Mouse (Mus musculus) brain, embryonic 14.5 days (tissue): ENCODE measurements around the gene Tgoln1. TPM values are rescaled to one million over a fixed set of nuclear protein-coding genes. Genes with fewer than 3 reads are reported as not detected.

Source experiments
- DNase-seq: peaks from one replicate; pipeline ENCODE4 v3.0.0-alpha.2; 2011; ENCODE audit warnings: low read depth
- CTCF ChIP-seq: fragments of 200-500 bp; IDR thresholded peaks from 2 replicates; pipeline ENCODE4 v1.5.1; 2012; ENCODE audit warnings: inconsistent platforms, mild to moderate bottlenecking, moderate library complexity, borderline replicate concordance; ENCODE audit not compliant: insufficient read depth, insufficient read length; ENCODE audit errors: extremely low read depth
- POLR2A ChIP-seq: fragments of 200-500 bp; IDR thresholded peaks from 2 replicates; pipeline ENCODE4 v1.6.1; 2012; ENCODE audit warnings: mild to moderate bottlenecking, inconsistent platforms, borderline replicate concordance; ENCODE audit not compliant: poor library complexity, insufficient read depth, insufficient read length, severe bottlenecking; ENCODE audit errors: extremely low read depth
- polyA plus RNA-seq: library from polyadenylated mRNA; depleted of rRNA; stranded (reverse); fragments of >200 nt; gene quantifications from 2 replicates; pipeline ENCODE4 v1.2.3, GENCODE M21; 2012; rRNA removed

The Tgoln1 gene
- polyA plus RNA-seq, 1 experiment: 29.5 TPM

- DNase-seq: no peak
- TF ChIP-seq POLR2A (no peak), CTCF (no peak)
Observed at GRCm38 (mm10) chr6:72560801-72561200, 56.0 kb downstream of the Tgoln1 start.

Other genes with a start within 250 kb of the Tgoln1 start
- gene Vamp5, start 236.5 kb downstream of the Tgoln1 start, polyA plus RNA-seq: 11.0 and 12.2 TPM in 2 replicates
- 18.9 and 21.6 TPM in 2 replicates for gene Vamp8, start 226.3 kb downstream of the Tgoln1 start, polyA plus RNA-seq
- gene Ggcx, start 202.7 kb downstream of the Tgoln1 start, polyA plus RNA-seq: 16.5 and 20.8 TPM in 2 replicates
- gene Mat2a, start 177.4 kb downstream of the Tgoln1 start, polyA plus RNA-seq: 274 and 357 TPM in 2 replicates
- 1.2 and 1.5 TPM in 2 replicates for gene Sh2d6, start 95.3 kb downstream of the Tgoln1 start, polyA plus RNA-seq
- gene Capg, start 72.6 kb downstream of the Tgoln1 start, polyA plus RNA-seq: 3.4 and 5.3 TPM in 2 replicates
- 16.1 and 16.9 TPM in 2 replicates for gene Elmod3, start 18.6 kb downstream of the Tgoln1 start, polyA plus RNA-seq
- 3.3 and 3.7 TPM in 2 replicates for gene Retsat, start 18.5 kb downstream of the Tgoln1 start, polyA plus RNA-seq
- gene Tcf7l1, start 172.3 kb upstream of the Tgoln1 start, polyA plus RNA-seq: 13.1 and 14.5 TPM in 2 replicates